Mouse (Mus musculus) lung, postnatal 0 days (tissue): ENCODE data around the gene Olfr175-ps1. TPM values are rescaled to one million over a fixed set of nuclear protein-coding genes. Genes with fewer than 3 reads are reported as not detected.

Experiments used
- ATAC-seq: fragments of 200-750 bp; cut with Nextera tagmentation; 2 replicates; pipeline ENCODE4 v1.8.0; 2017; ENCODE audit warnings: moderate library complexity
- DNase-seq: peaks from one replicate; pipeline ENCODE4 v3.0.0-alpha.2; 2016; ENCODE audit warnings: low spot score
- H3K27ac ChIP-seq: fragments of 300-500 bp; sonication (generic); 2 replicates; pipeline ENCODE4 v1.5.1; 2014; ENCODE audit warnings: antibody characterized with exemption, mild to moderate bottlenecking, low read length, mixed read lengths
- H3K27me3 ChIP-seq: fragments of 300-500 bp; sonication (generic); replicated peaks from 2 replicates; pipeline ENCODE4 v1.6.1; 2014; ENCODE audit warnings: low read length, mixed read lengths; ENCODE audit not compliant: insufficient read depth
- H3K36me3 ChIP-seq: fragments of 300-500 bp; sonication (generic); 2 replicates; pipeline ENCODE4 v1.6.1; 2014; ENCODE audit warnings: low read length, mixed read lengths; ENCODE audit not compliant: insufficient read depth
- H3K4me1 ChIP-seq: fragments of 300-500 bp; sonication (generic); 2 replicates; pipeline ENCODE4 v1.6.1; 2014; ENCODE audit warnings: antibody characterized with exemption, low read depth, low read length, mixed read lengths; ENCODE audit not compliant: insufficient read depth
- H3K4me2 ChIP-seq: fragments of 300-500 bp; sonication (generic); replicated peaks from 2 replicates; pipeline ENCODE4 v1.6.1; 2014; ENCODE audit warnings: low read depth, mild to moderate bottlenecking, low read length, moderate library complexity, mixed read lengths
- H3K4me3 ChIP-seq: fragments of 300-500 bp; sonication (generic); 2 replicates; pipeline ENCODE4 v1.5.1; 2014; ENCODE audit warnings: low read depth, low read length
- H3K9ac ChIP-seq: fragments of 300-500 bp; sonication (generic); replicated peaks from 2 replicates; pipeline ENCODE4 v1.6.1; 2014; ENCODE audit warnings: low read depth, mild to moderate bottlenecking
- H3K9me3 ChIP-seq: fragments of 300-500 bp; sonication (generic); 2 replicates; pipeline ENCODE4 v1.6.1; 2016; ENCODE audit warnings: low read length, mixed read lengths
- CTCF ChIP-seq: IDR thresholded peaks from 2 replicates; pipeline ENCODE4 v1.5.1; 2016; ENCODE audit warnings: antibody characterized with exemption, mild to moderate bottlenecking
- EP300 ChIP-seq: IDR thresholded peaks from 2 replicates; pipeline ENCODE4 v1.6.1; 2016; ENCODE audit warnings: antibody characterized with exemption, mild to moderate bottlenecking, control low read depth
- WGBS: fragments of 180-500 bp; shearing (Covaris S2); extraction: QIAGEN DNeasy Blood & Tissue Kit; methylation state at CpG from one replicate; pipeline ENCODE4 v1.1.7; 2014; 5-methylcytosine and 5-hydroxymethylcytosine counted together
- polyA plus RNA-seq: library from polyadenylated mRNA; unstranded; fragments of >200 nt; fragmentation: Nextera tagmentation; extraction: Ambion mirVana; gene quantifications from 2 replicates; pipeline ENCODE4 v1.2.1, GENCODE M21; 2015

Olfr175-ps1 gene
- polyA plus RNA-seq, result not detected in 2 replicates

GRCm38 (mm10) chr16:58826732-58827319, at the start of gene Olfr175-ps1:
Olfr175-ps1 (minus strand) TSS chr16:58826782.
- H3K4me3 ChIP-seq, result no peak within 1 kb of the TSS
- ATAC-seq (no peak), DNase-seq (no peak)
- no peak for TF ChIP-seq CTCF
- TF ChIP-seq EP300, result no peak
- no peaks in the 10 kb centered on the region for H3K36me3 ChIP-seq
- no peaks in the 10 kb centered on the region for H3K4me1 ChIP-seq
- H3K4me2 ChIP-seq, result no peak within 1 kb of the TSS
- no peak within 1 kb of the TSS for H3K27ac ChIP-seq
- 63% methylated on average over 1 of the region's 1 CpGs for WGBS
- no peaks in the 10 kb centered on the region for H3K9me3 ChIP-seq
- no peak within 1 kb of the TSS for H3K9ac ChIP-seq
- H3K27me3 ChIP-seq, result no peaks in the 10 kb centered on the region

- DNase-seq (no peak), ATAC-seq (no peak)
- WGBS, result 20% methylated on average over 1 of the region's 1 CpGs
- H3K9me3 ChIP-seq, result no peaks in the 10 kb centered on the region
- H3K4me2 ChIP-seq, result no peak within 1 kb of the TSS
- no peak within 1 kb of the TSS for H3K27ac ChIP-seq
- no peak within 1 kb of the TSS for H3K4me3 ChIP-seq
- TF ChIP-seq CTCF, result no peak
- no peak for TF ChIP-seq EP300
- H3K36me3 ChIP-seq, result no peaks in the 10 kb centered on the region
- H3K27me3 ChIP-seq, result no peaks in the 10 kb centered on the region
- no peaks in the 10 kb centered on the region for H3K4me1 ChIP-seq
- H3K9ac ChIP-seq, result no peak within 1 kb of the TSS
Observed at GRCm38 (mm10) chr16:58874668-58875067, 48.1 kb upstream of the Olfr175-ps1 start, which contains the start of gene Olfr177. Olfr177 (minus strand) TSS chr16:58874768.

- Histone ChIP-seq H3K9me3 (no peaks in the 10 kb centered on the region), H3K4me2 (no peak overlapping the region), H3K4me3 (no peak overlapping the region), H3K9ac (no peak overlapping the region), H3K4me1 (no peaks in the 10 kb centered on the region), H3K27me3 (no peaks in the 10 kb centered on the region), H3K36me3 (no peaks in the 10 kb centered on the region), H3K27ac (no peak overlapping the region)
- 58% methylated on average over 1 of the region's 1 CpGs for WGBS
- DNase-seq (no peak), ATAC-seq (no peak)
- TF ChIP-seq EP300 (no peak), CTCF (no peak)
Observed at GRCm38 (mm10) chr16:58861479-58861878, 34.9 kb upstream of the Olfr175-ps1 start.

- ATAC-seq, result no peak
- Histone ChIP-seq H3K4me3 (no peak overlapping the region), H3K27me3 (no peaks in the 10 kb centered on the region), H3K4me2 (no peak overlapping the region), H3K4me1 (no peaks in the 10 kb centered on the region), H3K9ac (no peak overlapping the region), H3K27ac (no peak overlapping the region), H3K36me3 (no peaks in the 10 kb centered on the region), H3K9me3 (no peaks in the 10 kb centered on the region)
- DNase-seq, result no peak
- TF ChIP-seq CTCF (no peak), EP300 (no peak)
- WGBS, result 84% methylated on average over 2 of the region's 2 CpGs
Observed at GRCm38 (mm10) chr16:58860032-58860737, 33.6 kb upstream of the Olfr175-ps1 start.

GRCm38 (mm10) chr16:58800168-58800567, 26.4 kb downstream of the Olfr175-ps1 start, which contains the start of gene Olfr173:
Olfr173 (minus strand) TSS chr16:58800268.
- ATAC-seq (no peak), DNase-seq (no peak)
- TF ChIP-seq CTCF (no peak), EP300 (no peak)
- Histone ChIP-seq H3K27me3 (no peaks in the 10 kb centered on the region), H3K27ac (no peak within 1 kb of the TSS), H3K9me3 (no peaks in the 10 kb centered on the region), H3K4me3 (no peak within 1 kb of the TSS), H3K36me3 (no peaks in the 10 kb centered on the region), H3K9ac (no peak within 1 kb of the TSS), H3K4me1 (no peaks in the 10 kb centered on the region), H3K4me2 (no peak within 1 kb of the TSS)
- 55% methylated on average over 2 of the region's 2 CpGs for WGBS

Other genes starting within 250 kb of the Olfr175-ps1 start
- gene Gm813, start 209.8 kb downstream of the Olfr175-ps1 start, polyA plus RNA-seq, result not detected in 2 replicates
- gene E330017A01Rik, start 188.0 kb downstream of the Olfr175-ps1 start, polyA plus RNA-seq, result not detected in 2 replicates
- gene Cpox, start 156.5 kb downstream of the Olfr175-ps1 start, polyA plus RNA-seq, result 13.4 and 14.2 TPM in 2 replicates
- gene Gpr15, start 107.7 kb downstream of the Olfr175-ps1 start, polyA plus RNA-seq, result 0.08 and 0.18 TPM in 2 replicates
- gene Cldnd1, start 98.9 kb downstream of the Olfr175-ps1 start, polyA plus RNA-seq, result 80.4 and 81.8 TPM in 2 replicates
- gene Olfr172, start 63.6 kb downstream of the Olfr175-ps1 start, polyA plus RNA-seq, result not detected in 2 replicates
- gene Olfr173, start 26.5 kb downstream of the Olfr175-ps1 start, polyA plus RNA-seq, result not detected in 2 replicates
- gene Olfr177, start 48.0 kb upstream of the Olfr175-ps1 start, polyA plus RNA-seq, result not detected in 2 replicates
- not detected in 2 replicates for gene Olfr178, start 65.3 kb upstream of the Olfr175-ps1 start, polyA plus RNA-seq
- not detected in 2 replicates for gene Olfr181, start 102.0 kb upstream of the Olfr175-ps1 start, polyA plus RNA-seq
- gene Olfr180, start 102.6 kb upstream of the Olfr175-ps1 start, polyA plus RNA-seq, result not detected in 2 replicates
- gene Olfr183, start 168.6 kb upstream of the Olfr175-ps1 start, polyA plus RNA-seq, result not detected in 2 replicates
- not detected in 2 replicates for gene Olfr186, start 203.5 kb upstream of the Olfr175-ps1 start, polyA plus RNA-seq
- not detected in 2 replicates for gene Olfr187, start 213.0 kb upstream of the Olfr175-ps1 start, polyA plus RNA-seq